Mouse (Mus musculus) forebrain, embryonic 15.5 days (tissue): ENCODE data around the gene Uqcrq. TPM values are rescaled to one million over a fixed set of nuclear protein-coding genes. Genes with fewer than 3 reads are reported as not detected.

Source experiments
- ATAC-seq: fragments of 200-750 bp; cut with Nextera tagmentation; replicated peaks from 2 replicates; pipeline ENCODE4 v1.8.0; 2017; ENCODE audit warnings: mild to moderate bottlenecking, moderate TSS enrichment, moderate library complexity
- H3K27ac ChIP-seq: fragments of 300-500 bp; sonication (generic); replicated peaks from 2 replicates; pipeline ENCODE4 v1.5.1; 2015; ENCODE audit warnings: mild to moderate bottlenecking, inconsistent platforms
- H3K27me3 ChIP-seq: fragments of 300-500 bp; sonication (generic); 2 replicates; pipeline ENCODE4 v1.6.1; 2015; ENCODE audit warnings: inconsistent platforms
- H3K36me3 ChIP-seq: fragments of 300-500 bp; sonication (generic); 2 replicates; pipeline ENCODE4 v1.6.1; 2015; ENCODE audit warnings: mild to moderate bottlenecking, inconsistent platforms
- H3K4me1 ChIP-seq: fragments of 300-500 bp; sonication (generic); 2 replicates; pipeline ENCODE4 v1.6.1; 2015; ENCODE audit warnings: inconsistent platforms
- H3K4me2 ChIP-seq: fragments of 300-500 bp; sonication (generic); replicated peaks from 2 replicates; pipeline ENCODE4 v1.6.1; 2015; ENCODE audit warnings: mild to moderate bottlenecking, inconsistent platforms
- H3K4me3 ChIP-seq: fragments of 300-500 bp; sonication (generic); 2 replicates; pipeline ENCODE4 v1.5.1; 2015; ENCODE audit warnings: mild to moderate bottlenecking, inconsistent platforms
- H3K9ac ChIP-seq: fragments of 300-500 bp; sonication (generic); replicated peaks from 2 replicates; pipeline ENCODE4 v1.6.1; 2015; ENCODE audit warnings: mild to moderate bottlenecking, inconsistent platforms
- H3K9me3 ChIP-seq: fragments of 300-500 bp; sonication (generic); 2 replicates; pipeline ENCODE4 v1.6.1; 2016; ENCODE audit warnings: inconsistent platforms
- WGBS: fragments of 180-500 bp; shearing (Covaris S2); methylation state at CpG from one replicate; pipeline ENCODE4 v1.1.7; 2015; ENCODE audit warnings: mixed read lengths; 5-methylcytosine and 5-hydroxymethylcytosine counted together
- polyA plus RNA-seq: library from polyadenylated mRNA; unstranded; fragments of >200 nt; fragmentation: Nextera tagmentation; extraction: Ambion mirVana; gene quantifications from 2 replicates; pipeline ENCODE4 v1.2.1, GENCODE M21; 2015

Uqcrq gene
- polyA plus RNA-seq, 1 experiment from 2014 or later: 589 TPM

GRCm38 (mm10) chr11:53463551-53464424 lies 33.2 kb upstream of the Uqcrq start:
- H3K27me3 ChIP-seq: peaks cover 52% of the 10 kb centered on the region
- 6% methylated on average over 55 of the region's 55 CpGs for WGBS

GRCm38 (mm10) chr11:53461727-53462126 lies 31.1 kb upstream of the Uqcrq start:
- no peaks in the 10 kb centered on the region for H3K9me3 ChIP-seq
- no peak for ATAC-seq
- no peaks in the 10 kb centered on the region for H3K36me3 ChIP-seq
- WGBS: 18% methylated on average over 5 of the region's 5 CpGs
- peaks cover 63% of the 10 kb centered on the region for H3K27me3 ChIP-seq
- H3K4me1 ChIP-seq: peaks cover 24% of the 10 kb centered on the region
- no peak overlapping the region for H3K9ac ChIP-seq
- H3K27ac ChIP-seq: no peak overlapping the region
- H3K4me2 ChIP-seq: no peak overlapping the region
- H3K4me3 ChIP-seq: no peak overlapping the region

More at GRCm38 (mm10) chr11:53463551-53464424, 33.2 kb upstream of the Uqcrq start:
- H3K4me2 ChIP-seq: peak overlapping the region; percentile 84
- no peaks in the 10 kb centered on the region for H3K36me3 ChIP-seq
- no peak overlapping the region; the same call in 1 of the 2 replicates for H3K9ac ChIP-seq
- H3K27ac ChIP-seq: no peak overlapping the region
- peak overlapping the region; percentile 41 for H3K4me3 ChIP-seq
- ATAC-seq: no peak
- H3K4me1 ChIP-seq: peaks cover 17% of the 10 kb centered on the region
- no peaks in the 10 kb centered on the region for H3K9me3 ChIP-seq

GRCm38 (mm10) chr11:53460192-53460591 lies 29.6 kb upstream of the Uqcrq start:
- H3K4me2 ChIP-seq: no peak overlapping the region
- H3K36me3 ChIP-seq: no peaks in the 10 kb centered on the region
- no peak for ATAC-seq
- 91% methylated on average over 3 of the region's 3 CpGs for WGBS
- no peak overlapping the region for H3K27ac ChIP-seq
- H3K27me3 ChIP-seq: peaks cover 63% of the 10 kb centered on the region
- H3K9ac ChIP-seq: no peak overlapping the region
- H3K4me1 ChIP-seq: peaks cover 22% of the 10 kb centered on the region
- H3K4me3 ChIP-seq: no peak overlapping the region
- no peaks in the 10 kb centered on the region for H3K9me3 ChIP-seq

DNA sequence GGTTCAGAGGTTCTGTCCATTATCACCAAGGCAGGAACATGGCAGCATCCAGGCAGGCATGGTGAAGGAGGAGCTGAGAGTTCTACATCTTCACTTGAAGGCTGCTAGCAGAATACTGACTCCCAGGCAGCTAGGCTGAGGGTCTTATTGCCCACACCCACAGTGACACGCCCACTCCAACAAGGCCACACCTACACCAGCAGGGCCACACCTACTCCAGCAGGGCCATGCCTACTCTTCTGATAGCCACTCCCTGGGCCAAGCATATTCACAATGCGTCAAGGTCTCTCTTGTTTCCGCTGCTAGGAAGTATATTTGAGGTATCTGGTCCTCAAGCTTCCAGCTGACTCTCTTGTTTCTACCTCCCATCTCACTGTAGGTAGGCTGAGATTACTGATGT lies 28.4 kb upstream of the Uqcrq start:
- no peak overlapping the region for H3K4me2 ChIP-seq
- H3K4me3 ChIP-seq: no peak overlapping the region
- no peak overlapping the region for H3K27ac ChIP-seq
- H3K9ac ChIP-seq: no peak overlapping the region
- no peaks in the 10 kb centered on the region for H3K36me3 ChIP-seq
- peaks cover 21% of the 10 kb centered on the region for H3K4me1 ChIP-seq
- ATAC-seq: no peak
- peaks cover 55% of the 10 kb centered on the region for H3K27me3 ChIP-seq
- WGBS: 61% methylated on average over 3 of the region's 3 CpGs
- H3K9me3 ChIP-seq: no peaks in the 10 kb centered on the region

DNA sequence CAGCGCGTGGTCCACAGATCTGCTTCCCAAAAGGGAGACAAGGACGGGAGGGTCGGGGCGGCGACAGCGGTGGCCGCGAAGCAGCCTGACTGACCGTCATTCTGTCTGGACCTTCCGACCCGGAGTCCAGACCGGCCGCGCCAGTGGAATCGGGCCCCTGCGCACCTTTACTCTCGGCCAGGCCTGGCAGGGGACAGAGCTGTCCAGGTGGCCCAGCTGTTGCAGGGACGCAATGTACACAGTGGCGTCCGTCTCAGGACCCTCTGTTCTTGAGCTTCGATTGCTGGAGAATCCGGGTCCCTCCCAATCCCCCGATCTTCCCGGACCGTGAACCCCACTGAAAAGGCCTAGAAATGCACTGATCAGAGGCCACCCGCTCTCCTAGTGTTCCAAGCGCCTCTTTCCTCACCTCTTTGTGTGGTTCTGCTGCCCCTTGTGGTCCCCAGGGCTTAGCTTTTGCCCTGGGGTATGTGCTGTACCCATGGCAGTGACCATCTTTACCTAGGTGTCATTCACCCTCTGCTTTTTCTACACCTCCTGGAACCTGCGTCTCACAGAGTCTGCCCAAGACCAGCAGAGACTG lies 26.8 kb upstream of the Uqcrq start:
- peak overlapping the region; percentile 69 for H3K4me2 ChIP-seq
- no peaks in the 10 kb centered on the region for H3K9me3 ChIP-seq
- no peak overlapping the region for H3K27ac ChIP-seq
- H3K36me3 ChIP-seq: no peaks in the 10 kb centered on the region
- ATAC-seq: peak; percentile 19; the same call in 1 of the 2 replicates
- peaks cover 12% of the 10 kb centered on the region for H3K4me1 ChIP-seq
- peaks cover 40% of the 10 kb centered on the region for H3K27me3 ChIP-seq
- WGBS: 4% methylated on average over 29 of the region's 29 CpGs
- H3K9ac ChIP-seq: peak overlapping the region; percentile 39
- peak overlapping the region; percentile 43 for H3K4me3 ChIP-seq

DNA sequence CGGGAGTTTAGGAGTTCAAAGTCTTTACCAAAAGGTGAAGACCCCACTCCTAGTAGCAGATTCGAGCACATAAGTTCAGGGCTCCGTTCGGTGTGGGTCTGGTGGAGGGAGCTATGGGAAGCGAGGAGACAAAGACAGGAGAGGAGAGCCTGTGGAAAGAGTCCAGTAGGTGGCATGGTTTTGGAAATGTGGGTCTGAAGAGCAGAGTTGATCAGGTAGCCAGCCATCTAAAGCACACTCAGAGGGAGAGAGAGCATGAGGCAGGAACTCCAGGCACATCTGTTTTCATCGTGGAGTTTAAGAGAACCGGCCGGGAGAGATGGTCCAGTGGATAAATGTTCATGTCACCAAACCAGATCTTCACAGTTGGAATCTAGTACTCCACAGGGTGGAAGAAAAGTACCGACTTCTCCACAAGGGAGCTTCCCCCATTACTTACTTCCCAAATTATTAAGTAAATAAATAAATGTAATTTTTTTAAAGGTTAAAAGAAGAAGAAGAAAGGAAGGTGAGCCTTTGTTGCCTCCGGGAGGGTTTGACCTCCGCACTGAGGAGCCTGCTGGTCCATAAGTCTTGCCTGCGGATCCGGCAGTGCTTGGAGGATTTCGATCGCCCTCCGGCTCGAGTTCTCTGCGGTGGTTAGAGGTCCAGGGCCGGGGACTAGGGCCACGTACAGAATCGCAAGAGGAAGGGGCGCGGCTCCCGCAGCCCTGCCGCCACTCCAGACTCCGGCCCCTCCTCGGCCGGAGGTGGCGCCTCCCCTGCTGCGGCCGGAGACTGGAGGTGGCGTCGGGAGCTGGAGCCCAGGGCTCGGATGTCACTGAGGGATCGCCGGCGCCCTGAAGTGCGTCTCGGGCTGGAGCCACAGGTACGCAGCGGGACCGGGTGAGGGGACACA lies 26.1 kb upstream of the Uqcrq start, which contains the start of the genes Gm10447 and Shroom1:
Gene Gm10447 (minus strand): TSS at position 637 of the 898 bp plus-strand sequence.
Gene Shroom1 (plus strand): TSS at position 732 of the 898 bp plus-strand sequence.
- Histone ChIP-seq H3K4me3 (peak within 1 kb of the TSS; percentile 43), H3K4me1 (peaks cover 12% of the 10 kb centered on the region), H3K27ac (no peak within 1 kb of the TSS), H3K9ac (peak within 1 kb of the TSS; percentile 39), H3K36me3 (no peaks in the 10 kb centered on the region), H3K4me2 (peak within 1 kb of the TSS; percentile 69), H3K27me3 (peaks cover 32% of the 10 kb centered on the region), H3K9me3 (no peaks in the 10 kb centered on the region)
- peak; percentile 43; the same call in 1 of the 2 replicates for ATAC-seq
- WGBS: 4% methylated on average over 41 of the region's 42 CpGs

GRCm38 (mm10) chr11:53453031-53453430 lies 22.4 kb upstream of the Uqcrq start:
- no peak overlapping the region for H3K4me2 ChIP-seq
- ATAC-seq: no peak
- WGBS: 90% methylated on average over 5 of the region's 5 CpGs
- no peaks in the 10 kb centered on the region for H3K9me3 ChIP-seq
- no peaks in the 10 kb centered on the region for H3K36me3 ChIP-seq
- H3K4me1 ChIP-seq: peaks cover 12% of the 10 kb centered on the region
- peaks cover 21% of the 10 kb centered on the region for H3K27me3 ChIP-seq
- no peak overlapping the region for H3K27ac ChIP-seq
- no peak overlapping the region for H3K9ac ChIP-seq
- H3K4me3 ChIP-seq: no peak overlapping the region

DNA sequence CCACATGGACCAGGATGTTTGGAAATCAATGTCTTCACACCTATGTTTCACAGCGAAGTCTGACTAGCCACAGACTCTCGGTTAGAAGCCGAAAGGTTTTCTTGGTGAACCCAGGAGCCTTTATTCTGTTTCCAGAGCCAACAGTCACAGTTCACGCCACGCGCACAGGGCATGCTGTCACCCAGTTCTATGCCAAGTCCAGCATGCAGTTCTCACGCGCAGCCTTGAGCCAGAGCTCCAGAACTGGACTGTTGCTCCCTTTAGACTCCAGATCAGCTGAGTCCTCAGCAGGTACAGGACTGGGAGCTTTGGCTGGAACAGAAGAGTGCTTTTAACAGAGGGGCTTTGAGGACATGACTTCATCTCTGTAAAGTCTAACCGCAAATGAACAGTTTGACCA lies 21.8 kb upstream of the Uqcrq start:
- Histone ChIP-seq H3K27ac (no peak overlapping the region), H3K9me3 (no peaks in the 10 kb centered on the region), H3K27me3 (peaks cover 15% of the 10 kb centered on the region; the same call in 1 of the 2 replicates), H3K4me2 (no peak overlapping the region), H3K4me3 (no peak overlapping the region), H3K4me1 (peaks cover 9% of the 10 kb centered on the region), H3K36me3 (no peaks in the 10 kb centered on the region), H3K9ac (no peak overlapping the region)
- no peak for ATAC-seq
- 95% methylated on average over 9 of the region's 9 CpGs for WGBS

DNA sequence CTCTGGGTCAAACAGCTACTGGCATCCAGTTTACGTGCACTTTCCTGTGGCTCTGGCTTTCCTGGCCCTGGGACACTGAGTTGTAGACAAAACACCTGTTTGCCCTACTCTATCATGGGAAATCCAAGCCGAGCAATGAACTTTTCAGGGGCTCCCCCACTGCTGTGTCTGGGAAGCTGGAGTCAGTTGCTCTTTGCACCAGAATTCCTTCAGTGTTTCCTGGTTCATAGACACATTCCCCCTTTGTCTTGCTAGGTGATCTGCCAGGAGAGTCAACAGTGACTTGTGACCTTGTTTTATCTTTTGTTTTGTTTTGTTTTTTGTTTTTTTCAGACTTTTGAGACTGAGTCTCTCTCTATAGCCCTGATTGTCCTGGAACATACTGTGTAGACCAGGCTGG lies 20.7 kb upstream of the Uqcrq start:
- WGBS: 85% methylated on average over 2 of the region's 2 CpGs

GRCm38 (mm10) chr11:53450070-53450705 lies 19.6 kb upstream of the Uqcrq start:
- H3K4me3 ChIP-seq: no peak overlapping the region
- no peak for ATAC-seq
- WGBS: 60% methylated on average over 15 of the region's 15 CpGs
- no peaks in the 10 kb centered on the region for H3K36me3 ChIP-seq
- no peaks in the 10 kb centered on the region for H3K9me3 ChIP-seq
- H3K4me1 ChIP-seq: no peaks in the 10 kb centered on the region
- no peak overlapping the region for H3K27ac ChIP-seq
- H3K27me3 ChIP-seq: peaks cover 3% of the 10 kb centered on the region; the same call in 1 of the 2 replicates
- H3K4me2 ChIP-seq: no peak overlapping the region
- H3K9ac ChIP-seq: no peak overlapping the region

More for the DNA sequence above, 20.7 kb upstream of the Uqcrq start:
- ATAC-seq: no peak
- H3K36me3 ChIP-seq: no peaks in the 10 kb centered on the region
- no peaks in the 10 kb centered on the region for H3K4me1 ChIP-seq
- no peak overlapping the region for H3K4me3 ChIP-seq
- no peaks in the 10 kb centered on the region for H3K9me3 ChIP-seq
- no peak overlapping the region for H3K27ac ChIP-seq
- H3K9ac ChIP-seq: no peak overlapping the region
- no peak overlapping the region for H3K4me2 ChIP-seq
- H3K27me3 ChIP-seq: peaks cover 9% of the 10 kb centered on the region; the same call in 1 of the 2 replicates

DNA sequence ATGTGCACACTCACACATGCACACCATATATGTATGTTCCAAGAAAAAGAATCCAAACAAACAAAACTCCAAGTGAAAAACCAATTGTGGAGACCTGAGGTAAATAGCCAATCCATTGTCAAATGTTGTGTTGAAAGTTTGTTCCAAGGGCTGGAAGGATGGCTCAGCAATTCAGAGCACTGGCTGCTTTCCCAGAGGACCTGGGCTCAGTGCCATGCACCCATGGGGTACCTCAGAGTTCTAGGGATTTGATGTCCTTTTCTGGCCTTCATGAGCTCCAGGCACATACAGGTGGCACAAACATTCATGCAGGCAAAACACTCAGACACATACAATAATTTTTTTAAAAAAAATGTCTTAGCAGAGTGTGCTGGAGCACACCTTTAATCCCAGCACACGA lies 17.9 kb upstream of the Uqcrq start:
- Histone ChIP-seq H3K4me3 (no peak overlapping the region), H3K27ac (no peak overlapping the region), H3K9me3 (no peaks in the 10 kb centered on the region), H3K4me2 (no peak overlapping the region), H3K4me1 (no peaks in the 10 kb centered on the region), H3K36me3 (no peaks in the 10 kb centered on the region), H3K27me3 (no peaks in the 10 kb centered on the region), H3K9ac (no peak overlapping the region)
- ATAC-seq: no peak
- 76% methylated on average over 1 of the region's 1 CpGs for WGBS
